Mouse (Mus musculus): ENCODE measurements around the gene Pkn2.

GRCm38 (mm10) chr3:142745076-142745475 is 136.7 kb downstream of the Pkn2 start:
- TF ChIP-seq CTCF (IDR thresholded peaks at IDR 0.05; ENCODE audit: borderline replicate concordance, insufficient read depth, low read depth, low read length) (no peak), POLR2A (IDR thresholded peaks at IDR 0.05; ENCODE audit: borderline replicate concordance, insufficient read depth, low read length) (no peak)

Measured in cerebellum, adult 2 months (tissue).